Mouse (Mus musculus) layer of hippocampus, postnatal 10 days (tissue): ENCODE data around the gene Elavl4. TPM values are rescaled to one million over a fixed set of nuclear protein-coding genes. Genes with fewer than 3 reads are reported as not detected.

Source experiments
- DNase-seq, 2 experiments: peaks; one replicate each; pipeline ENCODE4 v3.0.0; 2021; ENCODE audit warnings: low spot score in 2 of 2
- total RNA-seq, 2 experiments: library from RNA; stranded (reverse); gene quantifications; 2 replicates each; pipeline ENCODE4 v1.2.3; 2021

The Elavl4 gene
- total RNA-seq, 2 experiments from 2014 or later, result 76.6 to 90.2 TPM

DNA sequence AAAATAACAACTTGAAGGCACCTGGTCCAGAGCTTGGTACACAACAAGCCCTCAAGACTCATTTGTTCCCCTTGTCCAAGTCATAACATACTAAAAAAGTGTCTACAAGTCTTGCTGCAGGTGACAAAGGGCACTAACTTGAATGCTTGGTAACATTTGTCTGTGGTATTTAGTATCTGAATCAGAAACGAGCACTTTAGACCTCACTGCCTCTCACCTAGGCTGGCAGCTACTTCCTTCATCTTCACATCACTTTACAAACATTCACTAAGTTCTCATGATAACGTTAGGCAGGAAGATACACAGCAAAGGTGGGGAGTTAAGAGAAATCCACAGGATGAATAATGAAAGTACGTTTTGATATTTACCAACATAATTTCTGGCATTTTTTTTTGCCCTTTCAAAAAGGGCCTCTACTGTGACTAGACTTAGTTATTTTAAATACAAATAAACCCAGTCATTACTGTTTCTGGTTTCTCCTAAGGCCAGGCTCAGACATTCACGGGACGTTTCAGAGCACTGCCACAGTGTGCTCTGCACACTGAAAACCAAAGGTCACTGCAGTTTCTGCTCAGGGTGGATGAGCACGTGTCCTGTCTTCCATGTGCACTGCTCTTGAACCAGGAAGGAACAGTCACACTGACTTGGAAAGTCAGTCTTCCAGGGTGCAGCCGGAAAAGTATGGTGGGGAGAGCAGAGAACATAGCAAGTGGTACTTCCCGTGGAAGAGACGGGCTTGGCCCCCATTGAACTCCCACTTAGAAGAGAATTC is 84.7 kb downstream of the Elavl4 start:
- no peak for DNase-seq

DNA sequence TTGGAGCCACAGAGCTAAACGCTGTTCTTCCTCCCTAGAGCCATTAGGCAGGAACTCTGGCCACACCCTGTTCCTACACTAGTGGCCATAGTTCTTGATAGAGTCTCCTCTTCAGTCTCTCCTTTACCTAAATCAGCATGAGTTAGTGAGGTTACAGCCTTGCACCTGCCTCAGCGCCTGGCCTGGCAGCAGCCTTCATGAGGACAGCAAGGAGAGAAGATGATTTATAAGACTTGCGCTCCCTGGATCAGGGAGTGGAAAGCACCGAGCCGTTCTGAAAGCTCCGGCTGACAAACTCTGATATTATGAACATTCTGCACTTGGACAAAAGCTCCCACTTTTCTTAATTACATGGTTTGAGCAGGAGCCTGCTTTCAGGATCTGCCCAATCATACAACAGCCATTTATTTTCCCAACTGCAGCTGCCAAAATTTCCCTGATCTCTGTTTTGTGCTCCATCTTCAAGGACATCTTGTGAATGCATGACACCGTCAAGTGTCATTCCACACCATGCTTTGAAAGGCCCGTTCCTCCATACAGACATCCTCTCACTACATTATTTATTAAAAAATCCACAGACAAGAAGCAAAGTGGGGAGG is 87.3 kb downstream of the Elavl4 start:
- DNase-seq, result no peak

DNA sequence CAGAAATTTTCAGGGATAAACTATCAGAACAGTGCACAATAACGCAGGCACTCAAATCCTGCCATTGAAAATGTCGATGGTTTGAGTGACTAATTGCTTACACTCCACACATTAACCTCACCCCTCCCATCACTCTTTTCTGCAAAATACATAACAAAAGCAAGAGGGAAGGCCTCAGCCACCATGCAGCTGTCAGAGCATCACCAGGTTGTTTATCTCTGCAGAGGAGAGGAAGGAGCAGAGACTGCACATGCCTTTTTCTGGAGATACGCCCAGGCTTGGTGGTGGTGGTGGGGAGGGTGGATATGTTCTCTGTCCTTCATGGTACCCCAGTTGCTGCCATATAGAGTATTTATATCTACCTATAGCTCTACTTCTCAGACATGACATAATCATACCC is 94.3 kb downstream of the Elavl4 start:
- DNase-seq, result no peak

DNA sequence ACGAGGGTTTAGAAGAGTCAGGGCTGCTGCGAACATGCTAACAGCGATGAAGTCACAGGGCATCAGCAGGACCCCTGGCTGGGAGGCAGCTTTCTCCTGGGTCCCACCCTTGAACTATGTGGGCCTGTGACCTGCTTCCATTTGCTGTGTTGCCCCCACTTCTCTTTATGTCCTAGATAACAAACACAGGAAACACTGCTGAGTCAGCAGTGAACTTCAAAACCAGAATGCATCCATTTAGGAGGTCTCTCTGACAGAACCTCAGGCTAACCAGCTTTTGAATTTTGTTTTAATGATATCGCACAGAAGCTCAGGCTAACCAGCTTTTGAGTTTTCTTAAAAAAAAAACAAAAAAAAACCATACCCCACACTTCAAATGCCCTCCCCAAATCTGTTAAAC is 96.1 kb downstream of the Elavl4 start:
- DNase-seq, result no peak

DNA sequence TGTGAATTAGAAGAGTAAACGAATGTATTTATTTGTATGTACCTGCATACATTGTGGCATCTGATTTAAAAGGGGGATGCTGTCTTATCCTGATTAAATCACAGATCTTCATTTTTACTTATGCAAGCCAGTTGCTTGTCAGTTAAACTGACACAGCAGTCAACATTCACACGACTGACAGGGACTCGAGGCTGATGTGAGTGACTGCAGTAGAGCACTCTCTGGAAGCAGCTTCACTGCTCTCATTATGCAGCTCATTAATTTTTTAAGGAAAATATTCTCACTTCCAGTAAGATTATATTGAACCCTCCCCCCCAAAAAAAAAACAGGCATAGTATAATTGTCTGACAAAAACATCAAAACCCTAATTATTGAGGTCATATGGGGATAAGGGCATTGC is 101.7 kb downstream of the Elavl4 start:
- DNase-seq, result no peak

DNA sequence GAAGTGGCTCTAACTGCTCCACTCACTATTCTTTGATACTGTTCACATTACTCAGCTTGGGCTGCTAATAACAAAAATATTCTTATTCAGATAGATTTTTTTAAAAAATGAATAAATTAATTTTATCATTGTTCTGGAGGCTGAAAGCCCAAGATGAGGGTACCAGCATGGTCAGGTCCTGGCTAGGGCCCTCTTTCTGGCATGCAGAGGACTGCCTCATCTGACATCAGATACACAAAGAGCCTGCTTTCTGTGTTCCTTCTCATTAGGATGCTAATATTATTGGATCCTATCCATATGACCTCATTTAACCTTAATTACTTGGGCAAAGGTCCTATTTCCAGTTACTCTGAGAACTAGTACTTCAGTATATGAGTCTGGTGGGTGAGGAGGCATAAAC is 108.8 kb downstream of the Elavl4 start:
- no peak for DNase-seq

DNA sequence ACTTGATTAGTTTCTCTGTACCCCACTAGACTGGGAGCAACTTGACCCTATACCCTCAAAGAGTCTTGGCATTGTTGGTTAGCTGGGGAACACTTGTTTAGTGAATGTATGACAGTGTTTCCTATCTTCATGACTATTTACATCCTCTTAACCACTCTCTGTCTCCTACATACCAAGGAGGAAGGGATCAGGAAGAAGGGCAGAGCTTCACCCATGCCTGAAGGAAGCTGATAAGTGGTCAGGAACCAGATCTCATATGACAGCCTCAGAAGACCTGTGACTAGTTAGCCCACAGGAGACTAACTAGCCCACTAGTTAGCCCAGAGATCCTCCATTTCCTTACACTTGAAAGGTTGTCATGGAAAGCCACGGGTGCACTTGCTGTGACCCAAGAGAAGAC is 117.2 kb downstream of the Elavl4 start:
- DNase-seq, result no peak

DNA sequence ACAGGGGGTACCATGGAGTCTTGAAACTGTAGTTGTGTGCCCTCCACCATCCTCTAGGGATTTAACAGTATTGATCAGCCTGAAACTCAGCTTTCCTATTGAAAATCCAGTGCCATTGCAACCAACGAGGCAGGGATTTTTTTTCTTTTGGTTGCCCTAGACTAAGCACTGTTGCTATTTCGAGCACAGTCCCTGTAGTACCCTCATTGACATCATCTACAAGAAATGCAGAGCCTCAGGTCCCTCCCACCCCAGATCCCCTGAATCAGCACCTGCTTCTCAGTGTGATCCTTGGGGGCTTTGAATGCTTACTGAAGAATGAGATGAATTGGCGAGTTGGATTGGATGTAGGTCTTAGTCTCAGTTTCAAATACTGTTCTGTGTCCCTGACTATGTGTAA is 119.4 kb downstream of the Elavl4 start:
- DNase-seq, result no peak

DNA sequence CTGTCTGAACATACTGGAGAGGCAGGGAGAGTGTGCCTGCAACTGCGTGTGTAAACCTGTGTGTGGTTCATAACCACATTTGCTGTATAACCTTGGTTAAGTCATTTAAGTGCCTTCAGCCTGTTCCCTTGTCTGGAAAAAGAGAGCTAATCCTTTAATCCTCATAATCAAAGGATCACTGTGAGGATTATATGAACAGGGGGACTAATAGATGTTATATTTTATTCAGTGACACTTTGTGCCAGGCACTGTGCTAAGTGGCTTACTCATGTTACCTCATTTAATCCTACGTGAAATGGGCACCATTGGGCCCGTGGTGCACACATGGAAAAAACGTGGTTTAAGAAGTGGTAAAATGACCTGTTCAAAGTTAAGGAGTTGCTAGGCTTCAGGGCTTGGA is 119.9 kb downstream of the Elavl4 start:
- DNase-seq, result no peak

DNA sequence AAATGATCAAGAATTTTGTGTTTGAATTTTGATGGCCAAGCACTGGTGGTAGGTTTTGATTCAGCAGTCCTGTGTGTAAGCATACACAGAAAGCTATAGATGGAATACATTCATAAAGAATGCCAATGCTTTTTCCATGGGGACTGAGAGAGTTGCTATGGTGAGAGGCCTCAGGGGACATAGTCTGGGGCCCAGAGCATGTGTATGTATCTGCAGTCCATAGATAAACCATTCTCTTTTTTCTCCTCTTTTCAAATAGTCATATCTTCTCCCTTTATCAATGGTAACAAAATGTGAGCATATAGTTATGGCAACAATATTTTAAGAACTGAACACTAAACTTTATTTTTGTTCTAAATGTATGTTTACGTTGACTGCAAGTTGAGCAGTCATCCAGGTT is 122.1 kb downstream of the Elavl4 start:
- DNase-seq, result no peak

DNA sequence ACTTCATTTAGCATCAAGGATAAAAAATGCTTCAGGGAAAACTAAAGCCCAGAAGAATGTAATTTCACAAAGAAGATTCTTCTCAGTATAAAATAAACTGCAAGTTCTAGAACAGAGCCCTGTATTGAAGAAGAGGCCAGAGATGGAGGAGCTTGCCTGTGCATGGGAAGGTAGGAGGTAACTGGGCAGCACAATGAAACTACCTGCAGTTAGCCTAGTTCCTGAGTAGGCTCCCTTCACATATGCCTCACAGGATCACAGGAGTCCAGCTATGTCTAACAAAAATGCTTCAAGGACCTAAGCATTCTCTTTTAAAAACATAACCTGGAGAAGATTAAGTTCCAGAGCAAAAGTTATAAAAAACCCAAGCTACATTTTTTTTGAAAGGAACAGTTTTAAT is 122.5 kb downstream of the Elavl4 start:
- DNase-seq, result no peak

DNA sequence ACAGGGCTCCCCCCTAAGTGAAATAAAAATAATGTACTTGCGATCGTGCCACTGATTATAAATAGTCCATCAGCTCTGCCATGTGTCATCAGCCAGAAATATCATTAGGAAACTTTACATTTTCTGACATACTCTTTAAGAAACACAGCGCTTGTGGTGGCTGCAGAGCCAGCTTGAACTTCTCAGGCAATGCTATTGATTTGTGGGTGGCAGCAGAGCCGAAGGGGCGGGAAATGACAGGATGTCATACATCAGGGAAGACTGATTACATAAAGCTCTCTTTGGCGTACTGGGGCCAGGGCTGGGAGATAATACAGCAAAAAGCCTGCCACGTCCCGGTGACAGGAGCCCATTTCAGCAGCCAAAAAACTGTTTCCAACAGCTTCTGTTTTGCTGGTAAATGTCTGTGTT is 124.1 kb downstream of the Elavl4 start:
- DNase-seq, result peak; percentile 14 to 33

DNA sequence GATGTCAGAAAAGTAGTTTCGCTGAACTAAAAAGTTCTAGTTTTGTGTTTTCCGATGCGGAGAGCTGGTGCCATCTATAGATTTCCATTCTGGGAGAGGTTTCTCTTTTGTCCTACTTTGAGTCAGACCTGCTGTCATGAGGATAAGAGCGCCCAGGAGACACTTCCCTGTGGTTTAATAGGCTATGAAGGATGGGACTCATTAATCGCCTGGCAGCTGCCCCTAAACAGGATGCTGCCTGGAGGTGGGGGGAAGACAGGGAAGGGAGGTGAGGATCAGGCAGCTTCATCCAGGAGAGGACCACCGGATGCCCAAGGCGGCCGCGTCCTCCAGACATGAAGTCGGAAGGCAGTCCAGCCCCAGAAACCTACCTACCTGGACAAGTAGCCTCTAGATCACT is 126.2 kb downstream of the Elavl4 start:
- no peak for DNase-seq

DNA sequence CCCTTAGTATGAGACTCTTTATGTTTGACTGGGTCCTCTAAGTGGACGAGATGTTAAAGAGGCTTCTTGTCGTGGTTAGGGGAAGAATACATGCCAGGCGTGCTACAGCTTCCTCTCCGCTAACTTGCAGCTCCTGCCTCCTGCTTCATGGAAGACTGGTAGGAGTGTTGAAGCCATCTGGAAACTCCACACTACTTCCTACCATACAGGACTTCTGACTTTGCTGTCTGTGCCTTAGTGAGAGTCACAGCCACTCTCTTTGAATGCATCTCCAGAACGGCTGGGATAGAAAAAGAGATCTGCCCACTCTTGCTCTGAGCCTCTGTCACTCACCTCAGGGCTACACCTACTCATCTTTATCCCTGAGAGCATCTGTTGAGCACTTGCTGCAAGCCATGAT is 132.9 kb downstream of the Elavl4 start:
- DNase-seq, result no peak

DNA sequence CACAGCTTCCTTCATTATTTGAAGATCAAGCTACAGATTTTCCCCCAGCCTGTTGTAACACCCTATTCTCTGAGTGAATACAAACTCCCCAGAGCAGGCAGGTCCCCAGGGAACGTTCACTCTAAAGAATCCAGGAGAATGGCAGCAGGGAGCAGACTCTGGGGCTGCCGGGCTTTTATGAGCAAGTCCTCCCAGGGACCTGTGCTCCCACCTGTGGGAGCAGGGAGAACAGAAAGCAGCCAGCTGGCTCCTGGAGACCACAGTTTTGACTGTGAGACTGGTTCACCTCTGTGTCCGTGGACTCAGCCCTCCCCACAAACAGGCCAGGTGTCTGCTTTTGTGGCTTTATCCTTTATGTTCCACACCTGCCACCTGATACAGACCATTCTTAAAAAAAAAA is 134.2 kb downstream of the Elavl4 start:
- DNase-seq, result no peak

DNA sequence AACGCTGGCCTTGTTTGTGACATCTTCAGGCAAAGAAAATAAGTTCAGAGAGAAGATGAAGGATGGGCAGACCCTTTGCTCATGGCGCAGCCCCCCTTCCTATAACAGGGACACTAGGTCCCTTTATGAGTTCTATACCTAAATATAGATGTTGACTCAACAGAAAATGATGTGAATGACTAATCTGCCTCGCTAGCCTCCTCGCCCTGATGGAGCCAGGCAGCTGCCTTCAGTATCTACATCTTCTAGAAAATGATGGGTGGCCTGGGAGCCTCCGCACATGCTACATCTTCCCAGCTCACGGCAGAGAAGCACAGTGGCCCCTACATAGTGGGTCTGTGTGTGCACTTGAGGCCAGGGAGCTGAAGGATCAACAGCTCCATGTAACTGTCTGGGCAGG is 137.2 kb downstream of the Elavl4 start:
- no peak for DNase-seq

DNA sequence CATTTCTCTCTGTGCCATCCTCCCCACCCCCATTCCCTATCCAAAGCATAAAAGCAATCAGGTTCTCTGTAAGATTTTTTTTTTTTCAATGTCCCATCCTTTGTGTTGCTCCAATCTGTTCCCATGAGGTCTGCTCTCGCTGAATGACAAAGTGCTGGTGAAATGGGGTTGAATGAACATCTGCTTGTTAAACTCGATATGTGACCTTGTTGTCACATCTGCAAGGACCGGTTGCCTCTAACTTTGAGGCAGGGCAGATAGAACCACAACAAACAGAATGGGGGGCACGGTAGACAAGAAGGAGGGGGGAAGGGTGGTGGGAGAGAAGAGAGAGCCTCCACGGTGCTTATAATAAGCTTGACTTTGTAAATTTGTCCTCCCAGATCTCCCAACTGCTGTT is 138.0 kb downstream of the Elavl4 start:
- DNase-seq, result no peak

DNA sequence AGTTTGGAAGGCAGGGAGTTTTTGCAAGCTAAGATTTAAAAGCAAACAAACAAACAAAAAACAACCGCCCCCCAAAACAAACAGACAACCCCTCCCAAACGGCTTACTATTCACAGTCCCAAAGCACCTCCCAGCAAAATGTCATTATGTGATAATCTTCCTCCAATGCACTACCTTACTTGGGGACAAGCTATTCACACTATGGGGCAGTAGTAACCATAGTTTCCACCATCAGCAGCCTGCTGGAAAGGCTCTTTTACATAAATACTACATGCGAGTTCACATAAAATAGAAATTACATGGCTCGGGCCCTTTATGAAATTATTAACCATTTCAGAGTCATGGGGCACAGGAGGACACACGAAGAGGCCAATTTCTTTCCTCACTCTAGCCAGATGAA is 141.5 kb downstream of the Elavl4 start:
- DNase-seq, result no peak

DNA sequence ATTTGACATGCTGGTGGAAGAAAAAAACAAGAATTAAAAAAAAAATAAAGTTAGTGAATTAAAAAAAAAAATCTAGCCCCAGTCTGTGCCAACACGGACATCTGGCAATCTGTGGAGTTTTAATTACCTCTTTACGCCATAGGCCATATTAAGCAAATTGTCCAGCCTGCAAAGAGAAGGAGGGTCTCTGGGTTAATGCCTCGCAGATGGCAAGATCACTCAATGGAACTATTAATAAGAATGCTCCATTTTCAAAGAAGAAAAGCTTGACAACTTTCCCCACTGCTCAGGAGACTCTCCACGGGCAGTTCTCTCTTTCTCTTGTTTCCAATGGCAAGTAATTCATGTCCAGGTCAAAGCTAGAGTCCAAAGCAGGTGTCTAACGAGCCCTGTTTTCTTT is 142.1 kb downstream of the Elavl4 start:
- DNase-seq, result no peak

DNA sequence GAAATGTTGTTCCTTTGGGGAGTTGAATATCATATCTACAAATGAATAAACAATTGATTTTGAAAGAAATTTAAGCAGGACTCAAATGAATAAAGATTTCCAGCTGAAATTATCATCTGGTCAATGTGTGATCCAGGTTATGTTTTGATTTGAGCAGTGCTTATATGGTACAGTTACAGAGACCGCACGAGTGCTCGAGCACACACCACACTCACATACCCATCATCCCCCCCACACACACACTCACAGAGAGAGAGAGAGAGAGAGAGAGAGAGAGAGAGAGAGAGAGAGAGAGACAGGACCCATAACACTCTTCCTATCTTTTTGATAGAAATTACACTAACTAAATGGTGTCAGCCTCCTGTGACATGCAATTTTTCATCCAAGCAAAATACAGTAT is 150.0 kb downstream of the Elavl4 start:
- no peak for DNase-seq

DNA sequence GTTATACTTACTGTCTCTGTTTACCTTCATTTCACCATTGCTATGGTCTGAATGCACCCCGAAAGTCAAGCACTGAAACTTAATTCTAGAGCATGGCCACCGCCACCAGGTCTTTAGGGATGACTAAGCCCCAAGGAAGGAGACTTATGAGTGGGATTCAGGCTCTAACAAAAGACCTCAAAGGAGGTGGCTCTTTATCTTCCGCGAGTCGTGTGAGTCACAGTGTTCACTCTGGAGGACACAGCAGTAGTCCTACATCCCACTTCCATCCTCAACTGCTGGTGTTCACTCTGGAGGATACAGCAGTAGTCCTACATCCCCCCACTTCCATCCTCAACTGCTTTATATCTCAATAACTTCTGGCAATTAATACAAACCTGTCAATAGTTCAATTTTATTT is 151.8 kb downstream of the Elavl4 start:
- DNase-seq, result no peak

DNA sequence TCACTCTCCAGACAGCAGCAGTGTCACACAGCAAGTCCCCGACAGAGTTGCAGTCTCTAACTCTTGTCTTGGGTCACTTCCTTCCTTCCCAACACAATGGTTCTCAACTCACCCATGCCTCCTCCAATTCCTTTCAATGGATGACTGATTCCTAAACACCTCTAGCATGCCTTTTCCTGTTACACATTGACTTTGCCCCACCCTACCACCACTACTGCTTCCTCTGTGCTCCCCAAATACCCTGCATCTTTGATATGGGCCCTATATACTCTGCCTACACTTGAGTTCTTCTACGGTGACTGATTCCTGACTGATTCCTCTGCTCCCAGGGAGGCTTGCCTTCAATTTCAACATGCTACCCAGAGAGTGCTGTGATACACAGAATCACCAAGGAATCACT is 153.1 kb downstream of the Elavl4 start:
- DNase-seq, result no peak

DNA sequence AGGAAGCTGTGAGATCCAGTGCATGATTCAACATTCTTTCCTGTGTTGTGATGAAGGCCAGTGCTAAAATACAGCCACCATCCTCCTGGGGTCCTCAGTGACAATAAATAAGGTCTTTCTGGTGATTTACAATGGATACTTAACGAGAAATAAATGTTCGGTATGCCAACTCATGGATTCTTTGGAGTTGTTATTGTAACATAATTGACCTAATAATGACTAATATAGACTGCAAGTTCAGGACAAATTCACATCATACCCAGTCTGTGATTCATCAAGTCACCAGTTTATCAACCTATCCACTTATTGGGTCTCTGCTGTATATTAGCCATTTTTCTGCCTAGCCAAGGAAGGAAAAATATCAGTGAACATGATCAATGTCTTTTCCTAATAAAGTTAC is 174.4 kb downstream of the Elavl4 start:
- DNase-seq, result no peak
